Mouse (Mus musculus): ENCODE data around the gene Oscar. TPM values are rescaled to one million over a fixed set of nuclear protein-coding genes. Genes with fewer than 3 reads are reported as not detected.

The Oscar gene
- total RNA-seq, 2 experiments from 2014 or later, result 0.74 to 1.2 TPM

DNA sequence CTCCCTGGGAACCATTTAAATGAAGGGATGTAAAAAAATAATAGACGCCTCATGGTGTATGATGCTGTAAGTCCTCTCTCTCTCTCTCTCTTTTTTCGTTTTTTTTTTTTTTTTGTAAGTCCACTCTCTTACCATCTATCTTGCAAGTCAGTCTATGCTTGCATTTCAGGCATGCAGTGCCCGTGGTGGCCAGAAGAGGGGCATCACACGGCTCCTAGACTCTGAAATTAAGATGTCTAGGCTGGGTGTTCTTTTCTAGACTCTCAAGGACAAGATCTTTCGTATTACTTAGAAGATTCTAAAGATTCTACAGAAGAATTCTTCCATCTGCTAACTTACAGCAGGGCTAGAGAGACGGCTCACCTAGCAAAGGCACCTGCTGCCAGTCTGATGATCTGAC, 46.2 kb downstream of the Oscar start:
- DNase-seq (ENCODE audit: low spot score in 2 of 2), result no peak

DNA sequence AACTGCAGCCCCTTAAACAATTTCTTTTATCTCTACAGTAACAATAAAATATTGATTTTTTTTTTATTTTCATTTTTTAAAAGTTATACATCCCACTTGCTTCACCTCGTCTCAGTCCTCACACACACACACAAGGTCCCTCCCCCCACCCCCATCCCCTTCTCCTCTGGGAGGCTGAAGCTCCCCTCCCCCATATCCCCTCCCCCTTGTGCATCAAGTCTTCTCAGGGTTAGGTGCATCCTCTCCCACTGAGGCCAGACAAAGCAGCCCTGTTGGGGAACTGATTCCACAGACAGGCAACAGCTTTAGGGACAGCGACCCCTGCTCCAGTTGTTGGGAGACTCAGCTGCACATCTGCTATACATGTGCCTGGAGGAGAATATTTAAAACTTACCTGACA, 48.6 kb downstream of the Oscar start:
- DNase-seq (ENCODE audit: low spot score in 2 of 2), result no peak

Small RNAs within 50 kb of the gene (microRNA-seq; reads per million reads assigned to microRNA genes)
- 0 reads per million in 2 experiments for gene Gm25100
- gene Mir3572, result 5.6 to 6.1 reads per million in 2 experiments

Other genes starting within 250 kb of the Oscar start
- 100 to 1,000 TPM; 294 to 302 TPM for gene Cacng8, start 225.5 kb downstream of the Oscar start, total RNA-seq (2021)
- gene Cacng6, start 192.0 kb downstream of the Oscar start, total RNA-seq (2021), result 1 to 10 TPM in 1 of 2 experiments, under 1 TPM in 1; 0.56 to 1.2 TPM
- gene Tarm1, start 113.5 kb downstream of the Oscar start, total RNA-seq (2021), result not detected
- 100 to 1,000 TPM; 531 to 596 TPM for gene Ndufa3, start 1.2 kb upstream of the Oscar start, total RNA-seq (2021)
- gene Tfpt, start 13.8 kb upstream of the Oscar start, total RNA-seq (2021), result 10 to 100 TPM; 34.4 to 42.6 TPM
- 10 to 100 TPM; 59.7 to 59.9 TPM for gene Prpf31, start 13.8 kb upstream of the Oscar start, total RNA-seq (2021)
- gene Cnot3, start 29.1 kb upstream of the Oscar start, total RNA-seq (2021), result 10 to 100 TPM; 54.5 to 57.5 TPM
- gene Leng1, start 49.7 kb upstream of the Oscar start, total RNA-seq (2021), result 1 to 10 TPM; 6.1 to 7.3 TPM
- gene Tmc4, start 61.4 kb upstream of the Oscar start, total RNA-seq (2021), result 1 to 10 TPM; 5.0 to 6.0 TPM
- 10 to 100 TPM; 85.9 to 97.3 TPM for gene Tsen34, start 76.7 kb upstream of the Oscar start, total RNA-seq (2021)
- gene Mboat7, start 77.4 kb upstream of the Oscar start, total RNA-seq (2021), result 100 to 1,000 TPM; 142 to 146 TPM
- 100 to 1,000 TPM; 554 to 633 TPM for gene Rps9, start 87.8 kb upstream of the Oscar start, total RNA-seq (2021)
- under 1 TPM in 1 of 2 experiments, not detected in 1; 0.14 TPM for gene Pirb, start 104.2 kb upstream of the Oscar start, total RNA-seq (2021)
- not detected for gene Gm15448, start 209.5 kb upstream of the Oscar start, total RNA-seq (2021)
- gene Pira2, start 228.9 kb upstream of the Oscar start, total RNA-seq (2021), result under 1 TPM in 1 of 2 experiments, not detected in 1; 0.25 TPM